Mouse (Mus musculus) cerebellum, adult 2 months (tissue): ENCODE measurements around the gene Myh11.

ENCODE experiments used
- CTCF ChIP-seq: fragments of 200-500 bp; IDR thresholded peaks from 2 replicates; pipeline ENCODE4 v1.5.1; 2011; ENCODE audit warnings: low read depth, mild to moderate bottlenecking, control low read depth, low read length, moderate library complexity, borderline replicate concordance; ENCODE audit not compliant: insufficient read depth
- POLR2A ChIP-seq: fragments of 200-500 bp; IDR thresholded peaks from 2 replicates; pipeline ENCODE4 v1.6.1; 2011; ENCODE audit warnings: low read length, control low read depth, borderline replicate concordance; ENCODE audit not compliant: insufficient read depth

DNA sequence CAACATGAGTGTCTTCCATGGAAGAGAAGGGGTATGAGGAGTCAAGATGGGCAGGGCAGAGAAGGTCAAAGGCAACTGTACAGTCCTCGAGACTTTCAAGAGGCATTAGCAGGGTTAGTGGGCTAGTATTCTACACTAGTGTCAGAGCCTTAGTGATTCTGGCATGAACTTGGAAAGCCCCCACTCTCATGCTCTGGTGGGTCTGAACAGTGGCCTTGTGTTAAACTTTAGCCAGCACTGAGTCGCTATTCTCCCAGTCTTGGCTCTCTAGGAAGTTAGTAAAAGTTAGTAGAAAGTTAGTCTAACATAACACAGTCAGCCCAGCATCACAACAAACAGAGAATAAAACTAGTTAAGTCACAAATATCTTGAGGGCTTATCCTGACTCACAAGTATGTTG is 12.0 kb upstream of the Myh11 start:
- no peak for TF ChIP-seq CTCF
- TF ChIP-seq POLR2A: no peak
